Mouse (Mus musculus): ENCODE results near the gene Gm10638. TPM values are rescaled to one million over a fixed set of nuclear protein-coding genes. Genes with fewer than 3 reads are reported as not detected.

Gm10638 gene
- total and polyA plus RNA-seq, 3 experiments, result 0.23 to 0.52 TPM; not detected in 1

GRCm38 (mm10) chr8:86765155-86765554 is 19.7 kb downstream of the Gm10638 start (continued):
- TF ChIP-seq POLR2AphosphoS2 (IDR thresholded peaks at IDR 0.05; ENCODE audit: low read length) (no peak), HCFC1 (IDR thresholded peaks at IDR 0.05; ENCODE audit: low read depth, low read length) (no peak)

DNA sequence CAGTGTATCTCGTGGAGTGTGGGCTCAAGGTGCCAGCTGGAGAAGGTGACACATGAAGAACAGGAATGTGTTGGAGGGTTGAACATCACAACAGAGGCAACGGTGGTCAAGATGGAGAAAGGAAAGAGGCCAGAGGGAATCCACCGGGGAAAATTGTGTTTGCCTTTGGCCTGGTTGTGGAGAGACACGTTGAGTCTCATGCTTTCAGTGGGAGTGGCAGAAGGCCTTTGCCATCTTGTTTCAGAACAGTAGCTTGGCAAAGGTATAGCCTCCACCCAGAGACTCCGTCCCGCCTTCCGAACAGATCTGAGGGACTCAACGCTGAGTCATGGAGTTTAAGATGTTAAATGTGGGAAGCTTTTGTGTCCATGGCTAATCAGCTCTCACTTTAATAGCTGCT is 20.2 kb downstream of the Gm10638 start:
- TF ChIP-seq MYB (IDR thresholded peaks at IDR 0.05; ENCODE audit: low read depth, low read length), result no peak
- TF ChIP-seq NRF1 (IDR thresholded peaks at IDR 0.05; ENCODE audit: insufficient read depth, low read depth, low read length, poor library complexity, severe bottlenecking), result no peak
- TF ChIP-seq KAT2A (conservative IDR thresholded peaks at IDR 0.05; ENCODE audit: low read depth, low read length), result no peak
- TF ChIP-seq ZNF384 (IDR thresholded peaks at IDR 0.05; ENCODE audit: low read depth, low read length), result no peak
- TF ChIP-seq POLR2AphosphoS2 (IDR thresholded peaks at IDR 0.05; ENCODE audit: low read length), result no peak
- DNase-seq (ENCODE audit: low read depth, low spot score), result no peak
- H3K9me3 ChIP-seq (replicated peaks; ENCODE audit: insufficient read depth, low read length), result no peaks in the 10 kb centered on the region

GRCm38 (mm10) chr8:86766548-86767211 is 21.2 kb downstream of the Gm10638 start:
- Histone ChIP-seq H3K9ac (ENCODE audit: control insufficient read depth, low read depth, low read length, poor library complexity, severe bottlenecking) (no peak overlapping the region), H3K4me3 (ENCODE audit: control insufficient read depth in 1 of 2, insufficient read depth in 1 of 2, low read depth in 2 of 2, low read length in 2 of 2) (no peak overlapping the region), H3K27me3 (ENCODE audit: control insufficient read depth in 1 of 2, insufficient read depth in 2 of 2, low read length in 2 of 2) (no peaks in the 10 kb centered on the region; a peak in 2 of 4 replicates), H3K79me2 (ENCODE audit: control insufficient read depth, insufficient read depth, low read length, poor library complexity) (no peaks in the 10 kb centered on the region), H3K4me1 (ENCODE audit: control insufficient read depth in 1 of 2, insufficient read depth in 2 of 2, low read length in 2 of 2) (peaks cover 5 to 23% of the 10 kb centered on the region in 2 experiments), H3K27ac (ENCODE audit: control insufficient read depth, low read depth, low read length) (no peak overlapping the region), H3K9me3 (replicated peaks; ENCODE audit: insufficient read depth, low read length) (no peaks in the 10 kb centered on the region), H3K36me3 (ENCODE audit: control insufficient read depth in 1 of 2, insufficient read depth in 2 of 2, low read length in 2 of 2) (peaks cover 0 to 10% of the 10 kb centered on the region in 2 experiments; a peak in 2 of 4 replicates)
- TF ChIP-seq USF1 (IDR thresholded peaks at IDR 0.05; ENCODE audit: low read depth, low read length) (no peak), ELF1 (IDR thresholded peaks at IDR 0.05; ENCODE audit: low read depth, low read length) (no peak), ZMIZ1 (IDR thresholded peaks at IDR 0.05; ENCODE audit: low read depth, low read length) (no peak), JUND (IDR thresholded peaks at IDR 0.05; ENCODE audit: low read depth, low read length) (no peak), TCF12 (IDR thresholded peaks at IDR 0.05; ENCODE audit: low read depth, low read length) (no peak), MEF2A (IDR thresholded peaks at IDR 0.05; ENCODE audit: extremely low read depth, insufficient replicate concordance, low read depth, low read length, poor library complexity, severe bottlenecking) (no peak)
- DNase-seq (ENCODE audit: low read depth, low spot score), result no peak

More for the DNA sequence above, 20.2 kb downstream of the Gm10638 start:
- H3K9ac ChIP-seq (ENCODE audit: control insufficient read depth, low read depth, low read length, poor library complexity, severe bottlenecking), result no peak overlapping the region
- H3K36me3 ChIP-seq (ENCODE audit: control insufficient read depth in 1 of 2, insufficient read depth in 2 of 2, low read length in 2 of 2), result peaks cover 0 to 10% of the 10 kb centered on the region in 2 experiments; a peak in 2 of 4 replicates
- no peaks in the 10 kb centered on the region; a peak in 2 of 4 replicates for H3K27me3 ChIP-seq (ENCODE audit: control insufficient read depth in 1 of 2, insufficient read depth in 2 of 2, low read length in 2 of 2)
- peaks cover 5 to 23% of the 10 kb centered on the region in 2 experiments for H3K4me1 ChIP-seq (ENCODE audit: control insufficient read depth in 1 of 2, insufficient read depth in 2 of 2, low read length in 2 of 2)
- H3K4me3 ChIP-seq (ENCODE audit: control insufficient read depth in 1 of 2, insufficient read depth in 1 of 2, low read depth in 2 of 2, low read length in 2 of 2), result no peak overlapping the region
- H3K79me2 ChIP-seq (ENCODE audit: control insufficient read depth, insufficient read depth, low read length, poor library complexity), result no peaks in the 10 kb centered on the region
- H3K27ac ChIP-seq (ENCODE audit: control insufficient read depth, low read depth, low read length), result no peak overlapping the region
